25 mouse cellular contexts compared by ENCODE assay signal in the genomic region with DNA sequence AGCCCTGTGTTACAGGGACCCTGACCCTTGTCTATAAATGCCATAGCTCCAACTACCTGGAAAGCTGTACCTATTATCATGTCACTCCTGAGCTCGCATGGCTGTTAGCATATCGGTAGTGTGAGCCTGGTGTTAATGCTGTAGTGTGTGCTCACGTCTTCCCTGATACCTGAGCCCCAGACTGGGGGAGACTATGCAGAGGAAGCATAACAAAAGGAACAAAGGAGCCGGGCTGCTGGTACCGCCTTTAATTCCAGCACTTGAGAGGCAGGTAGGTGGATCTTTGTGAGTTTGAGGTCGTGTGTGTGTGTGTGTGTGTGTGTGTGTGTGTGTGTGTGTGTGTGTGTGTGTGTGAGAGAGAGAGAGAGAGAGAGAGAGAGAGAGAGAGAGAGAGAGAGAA.
"Had no signal": no experiment of that assay in that cellular context is flagged by ENCODE, and none has a peak within 500 bp of the region (broad histone marks: within the 10 kb centered on the region; RNA-seq: fewer than 3 reads in every experiment).

No protein-coding gene starts in this region.

- H3K27ac ChIP-seq: heart, adult 2 months; heart, embryonic 13.5 days; heart, embryonic 15.5 days; hindbrain, embryonic 13.5 days; hindbrain, embryonic 15.5 days; hindbrain, postnatal 0 days; kidney, embryonic 15.5 days; kidney, postnatal 0 days; layer of hippocampus, adult 2 months; limb, embryonic 13.5 days; limb, embryonic 15.5 days; liver, embryonic 12.5 days; liver, embryonic 14.5 days had no signal

- H3K9me3 ChIP-seq: heart, embryonic 13.5 days; heart, embryonic 15.5 days; hindbrain, embryonic 13.5 days; hindbrain, embryonic 15.5 days; kidney, embryonic 15.5 days; limb, embryonic 13.5 days; limb, embryonic 15.5 days; liver, embryonic 12.5 days had no signal

- H3K9ac ChIP-seq: heart, embryonic 13.5 days; heart, embryonic 15.5 days; hindbrain, embryonic 13.5 days; hindbrain, embryonic 15.5 days; kidney, embryonic 15.5 days; limb, embryonic 13.5 days; limb, embryonic 15.5 days; liver, embryonic 12.5 days; liver, embryonic 14.5 days had no signal

- DNase-seq: gastrocnemius, postnatal 14 days; gastrocnemius, postnatal 36 days; heart, adult 11 months; heart, adult 2 months; heart, postnatal 14 days; heart, postnatal 36 days; kidney, adult 11 months; kidney, adult 2 months; kidney, adult 9 months; kidney, postnatal 25 days; kidney, postnatal 4 days; layer of hippocampus, postnatal 36 days; left cerebral cortex, postnatal 4 days had no signal

- H3K4me3 ChIP-seq: heart, adult 2 months; heart, embryonic 13.5 days; heart, embryonic 15.5 days; hindbrain, embryonic 13.5 days; hindbrain, embryonic 15.5 days; kidney, embryonic 15.5 days; layer of hippocampus, adult 2 months; limb, embryonic 13.5 days; limb, embryonic 15.5 days; liver, embryonic 12.5 days had no signal

- H3K27me3 ChIP-seq: heart, embryonic 13.5 days; heart, embryonic 15.5 days; hindbrain, embryonic 13.5 days; hindbrain, embryonic 15.5 days; kidney, embryonic 15.5 days; limb, embryonic 13.5 days; limb, embryonic 15.5 days; liver, embryonic 12.5 days had no signal
